Mouse (Mus musculus) adipocyte (in vitro differentiated cells): ENCODE measurements around the gene Gm17175.
"Not testable (repeated sequence)": the region's sequence is repeated elsewhere in the genome, so short reads cannot be mapped to it uniquely, and the experiment has no call there.

ENCODE experiments used
- DNase-seq: peaks from one replicate; pipeline ENCODE4 v3.0.0-alpha.2; 2016; ENCODE audit warnings: low spot score

Gm17175 gene

GRCm38 (mm10) chr14:51573963-51574362 lies at the start of gene Gm17175:
Gene Gm17175, minus strand, starts transcription at chr14:51574063.
- DNase-seq: not testable (repeated sequence)

- DNase-seq: no peak
Measured at GRCm38 (mm10) chr14:51611210-51611609, 37.3 kb upstream of the Gm17175 start, which contains the start of gene Gm17078. Gene Gm17078, minus strand, starts transcription at chr14:51611310.

GRCm38 (mm10) chr14:51592039-51592438 lies 18.2 kb upstream of the Gm17175 start, which contains the start of gene Gm17174:
Gene Gm17174, minus strand, starts transcription at chr14:51592139.
- DNase-seq: not testable (repeated sequence)

GRCm38 (mm10) chr14:51552490-51552889 lies 21.4 kb downstream of the Gm17175 start, which contains the start of gene Gm5622:
Gene Gm5622, plus strand, starts transcription at chr14:51552790.
- no peak for DNase-seq
